Mouse (Mus musculus) MEL (cell line): ENCODE results near the gene 6330409D20Rik. TPM values are rescaled to one million over a fixed set of nuclear protein-coding genes. Genes with fewer than 3 reads are reported as not detected.

Source experiments
- DNase-seq: peaks from one replicate; pipeline ENCODE4 v3.0.0; 2011; ENCODE audit warnings: low read depth, low spot score
- H3K27ac ChIP-seq: 2 replicates; pipeline ENCODE4 v1.5.1; 2012; ENCODE audit warnings: low read depth, mild to moderate bottlenecking, control low read depth, low read length, moderate library complexity; ENCODE audit not compliant: control insufficient read depth
- H3K27me3 ChIP-seq, 2 experiments: fragments of 150-350 bp in 1 of 2; sonication (generic) in 1 of 2; 2 replicates each; pipeline ENCODE4 v1.6.1; 2012; ENCODE audit warnings: low read length in 2 of 2, mild to moderate bottlenecking in 2 of 2, improper control_type of control experiment in 1 of 2, moderate library complexity in 1 of 2; ENCODE audit not compliant: insufficient read depth in 2 of 2, control insufficient read depth in 1 of 2
- H3K36me3 ChIP-seq, 2 experiments: 2 replicates each; pipeline ENCODE4 v1.6.1; 2012 to 2014; ENCODE audit warnings: low read length in 2 of 2, improper control_type of control experiment in 1 of 2, inconsistent platforms in 1 of 2, mild to moderate bottlenecking in 1 of 2; ENCODE audit not compliant: insufficient read depth in 2 of 2, control insufficient read depth in 1 of 2
- H3K4me1 ChIP-seq, 2 experiments: fragments of 150-350 bp in 1 of 2; sonication (generic) in 1 of 2; 2 replicates each; pipeline ENCODE4 v1.6.1; 2012; ENCODE audit warnings: low read length in 2 of 2, improper control_type of control experiment in 1 of 2, mild to moderate bottlenecking in 1 of 2; ENCODE audit not compliant: insufficient read depth in 2 of 2, control insufficient read depth in 1 of 2
- H3K4me3 ChIP-seq, 2 experiments: fragments of 150-350 bp in 1 of 2; sonication (generic) in 1 of 2; 2 replicates each; pipeline ENCODE4 v1.5.1; 2012; ENCODE audit warnings: low read depth in 2 of 2, low read length in 2 of 2, mild to moderate bottlenecking in 2 of 2, moderate library complexity in 2 of 2, control low read depth in 1 of 2, improper control_type of control experiment in 1 of 2; ENCODE audit not compliant: control insufficient read depth in 1 of 2, insufficient read depth in 1 of 2
- H3K79me2 ChIP-seq: 2 replicates; pipeline ENCODE4 v1.6.1; 2012; ENCODE audit warnings: mild to moderate bottlenecking, low read length, moderate library complexity; ENCODE audit not compliant: control insufficient read depth, poor library complexity, insufficient read depth
- H3K9ac ChIP-seq: 2 replicates; pipeline ENCODE4 v1.6.1; 2012; ENCODE audit warnings: low read depth, mild to moderate bottlenecking, control low read depth, low read length, moderate library complexity; ENCODE audit not compliant: control insufficient read depth, poor library complexity, severe bottlenecking
- H3K9me3 ChIP-seq: fragments of 150-350 bp; sonication (generic); replicated peaks from 2 replicates; pipeline ENCODE4 v1.6.1; 2012; ENCODE audit warnings: mild to moderate bottlenecking, low read length, improper control_type of control experiment, moderate library complexity; ENCODE audit not compliant: insufficient read depth
- CHD2 ChIP-seq: IDR thresholded peaks from 2 replicates; pipeline ENCODE4 v1.6.1; 2011; ENCODE audit warnings: low read length, improper control_type of control experiment
- ELF1 ChIP-seq: IDR thresholded peaks from 2 replicates; pipeline ENCODE4 v1.6.1; 2014; ENCODE audit warnings: low read depth, mild to moderate bottlenecking, inconsistent platforms, low read length, improper control_type of control experiment, moderate library complexity
- EP300 ChIP-seq, 2 experiments: IDR thresholded peaks; 2 replicates each; pipeline ENCODE4 v1.6.1; 2011; ENCODE audit warnings: improper control_type of control experiment in 2 of 2, low read length in 2 of 2, low read depth in 1 of 2, mild to moderate bottlenecking in 1 of 2
- ETS1 ChIP-seq: IDR thresholded peaks from 2 replicates; pipeline ENCODE4 v1.6.1; 2012; ENCODE audit warnings: low read depth, mild to moderate bottlenecking, inconsistent platforms, low read length, improper control_type of control experiment, moderate library complexity
- JUND ChIP-seq: IDR thresholded peaks from 2 replicates; pipeline ENCODE4 v1.6.1; 2011; ENCODE audit warnings: low read depth, mild to moderate bottlenecking, improper control_type of control experiment, low read length
- KAT2A ChIP-seq: conservative IDR thresholded peaks from 2 replicates; pipeline ENCODE4 v1.6.1; 2012; ENCODE audit warnings: low read depth, low read length, improper control_type of control experiment, inconsistent platforms
- MAFK ChIP-seq: IDR thresholded peaks from 2 replicates; pipeline ENCODE4 v1.6.1; 2011; ENCODE audit warnings: low read depth, mild to moderate bottlenecking, low read length, improper control_type of control experiment, borderline replicate concordance
- MAX ChIP-seq: IDR thresholded peaks from 2 replicates; pipeline ENCODE4 v1.6.1; 2011; ENCODE audit warnings: low read length, improper control_type of control experiment
- MAZ ChIP-seq: IDR thresholded peaks from 2 replicates; pipeline ENCODE4 v1.6.1; 2012; ENCODE audit warnings: low read depth, mild to moderate bottlenecking, inconsistent platforms, low read length, improper control_type of control experiment
- MXI1 ChIP-seq: IDR thresholded peaks from 2 replicates; pipeline ENCODE4 v1.6.1; 2011; ENCODE audit warnings: mild to moderate bottlenecking, low read depth, low read length, improper control_type of control experiment
- RAD21 ChIP-seq: IDR thresholded peaks from 2 replicates; pipeline ENCODE4 v1.6.1; 2011; ENCODE audit warnings: mild to moderate bottlenecking, low read depth, low read length, improper control_type of control experiment
- RCOR1 ChIP-seq: IDR thresholded peaks from 2 replicates; pipeline ENCODE4 v1.6.1; 2012; ENCODE audit warnings: low read depth, mild to moderate bottlenecking, inconsistent platforms, low read length, improper control_type of control experiment
- TAL1 ChIP-seq: IDR thresholded peaks from 2 replicates; pipeline ENCODE4 v1.6.1; 2012; ENCODE audit warnings: mild to moderate bottlenecking, inconsistent platforms, low read length, moderate library complexity, mixed read lengths
- TBP ChIP-seq: IDR thresholded peaks from 2 replicates; pipeline ENCODE4 v1.8.0; 2011; ENCODE audit warnings: low read depth, low read length, improper control_type of control experiment
- TCF12 ChIP-seq: IDR thresholded peaks from 2 replicates; pipeline ENCODE4 v1.6.1; 2014; ENCODE audit warnings: low read depth, mild to moderate bottlenecking, inconsistent platforms, low read length, improper control_type of control experiment, moderate library complexity
- UBTF ChIP-seq: IDR thresholded peaks from 2 replicates; pipeline ENCODE4 v1.6.1; 2012; ENCODE audit warnings: low read depth, mild to moderate bottlenecking, inconsistent platforms, low read length, improper control_type of control experiment, moderate library complexity, borderline replicate concordance; ENCODE audit not compliant: insufficient read depth
- USF1 ChIP-seq: IDR thresholded peaks from 2 replicates; pipeline ENCODE4 v1.6.1; 2014; ENCODE audit warnings: low read depth, mild to moderate bottlenecking, inconsistent platforms, low read length, improper control_type of control experiment, moderate library complexity
- ZC3H11A ChIP-seq: IDR thresholded peaks from 2 replicates; pipeline ENCODE4 v1.6.1; 2012; ENCODE audit warnings: low read depth, mild to moderate bottlenecking, inconsistent platforms, low read length, improper control_type of control experiment
- polyA plus RNA-seq, 2 experiments: library from polyadenylated mRNA; stranded (reverse) in 1 of 2; unstranded in 1 of 2; fragments of >175 nt in 1 of 2; fragments of >200 nt in 1 of 2; gene quantifications; 2 replicates each; pipeline versions ENCODE4 v1.2.1 to v1.2.4; 2012; ENCODE audit warnings: low replicate concordance in 2 of 2, low read depth in 1 of 2; ENCODE audit not compliant: insufficient read length in 2 of 2, insufficient read depth in 1 of 2, missing spikeins in 1 of 2
- total RNA-seq: library from RNA; depleted of rRNA; stranded (reverse); fragments of 300-350 nt; gene quantifications from 2 replicates; pipeline ENCODE4 v1.2.3, GENCODE M21; 2012

Gene 6330409D20Rik
- total and polyA plus RNA-seq, 3 experiments, result not detected

DNA sequence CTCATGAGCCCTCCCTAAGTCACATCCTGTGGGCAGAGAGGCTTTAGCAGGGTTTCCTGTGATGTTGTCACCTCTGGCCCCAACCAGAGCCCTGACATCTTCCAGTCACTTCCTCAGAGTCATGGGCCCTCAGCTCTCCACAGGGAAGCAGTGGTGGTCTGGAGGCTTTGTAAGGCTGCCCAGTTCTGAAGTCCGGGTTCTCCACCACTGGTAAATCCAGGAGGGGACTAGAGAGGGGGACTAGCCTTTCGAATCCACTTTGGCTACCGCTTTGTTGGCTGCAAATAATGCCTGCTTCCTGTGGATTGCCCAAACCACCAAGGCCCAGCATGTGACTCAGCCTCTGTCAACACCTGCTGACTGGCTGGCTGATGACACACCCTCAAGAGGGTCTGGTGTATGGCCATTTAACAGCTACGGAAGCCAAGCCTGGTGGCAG, 25.8 kb downstream of the 6330409D20Rik start:
- peak; percentile 45; the same call in 1 of the 2 replicates for TF ChIP-seq MXI1
- no peak for TF ChIP-seq RCOR1
- 0 out of 2 replicates have a peak, but pooled peaks have one; percentile 16 for TF ChIP-seq TCF12
- peak; percentile 61 for TF ChIP-seq USF1
- peak; percentile 40; the same call in 1 of the 2 replicates for TF ChIP-seq MAX
- no peak for TF ChIP-seq ZC3H11A
- TF ChIP-seq TAL1, result peak; percentile 25; the same call in 1 of the 2 replicates
- no peak for TF ChIP-seq UBTF
- 0 out of 4 replicates have a peak, but pooled peaks of 1 of the 2 experiments have one; percentile 24 for TF ChIP-seq EP300 (IDR thresholded peaks at IDR 0.05; ENCODE audit: low read depth in 1 of 2, low read length in 2 of 2)
- peak; percentile 50; the same call in 1 of the 2 replicates for TF ChIP-seq ETS1
- no peak for TF ChIP-seq MAZ
- no peaks in the 10 kb centered on the region for H3K27me3 ChIP-seq
- peaks cover 21% of the 10 kb centered on the region for H3K79me2 ChIP-seq
- peak overlapping the region; percentile 11; the same call in 1 of the 2 replicates for H3K9ac ChIP-seq
- peak; percentile 70 for DNase-seq
- peak overlapping the region; percentile 12; the same call in 1 of the 2 replicates for H3K27ac ChIP-seq
- peaks cover 12 to 29% of the 10 kb centered on the region in 2 experiments for H3K4me1 ChIP-seq
- no peak overlapping the region for H3K4me3 ChIP-seq
- H3K36me3 ChIP-seq, result peaks cover 2 to 27% of the 10 kb centered on the region in 2 experiments
- H3K9me3 ChIP-seq, result no peaks in the 10 kb centered on the region

DNA sequence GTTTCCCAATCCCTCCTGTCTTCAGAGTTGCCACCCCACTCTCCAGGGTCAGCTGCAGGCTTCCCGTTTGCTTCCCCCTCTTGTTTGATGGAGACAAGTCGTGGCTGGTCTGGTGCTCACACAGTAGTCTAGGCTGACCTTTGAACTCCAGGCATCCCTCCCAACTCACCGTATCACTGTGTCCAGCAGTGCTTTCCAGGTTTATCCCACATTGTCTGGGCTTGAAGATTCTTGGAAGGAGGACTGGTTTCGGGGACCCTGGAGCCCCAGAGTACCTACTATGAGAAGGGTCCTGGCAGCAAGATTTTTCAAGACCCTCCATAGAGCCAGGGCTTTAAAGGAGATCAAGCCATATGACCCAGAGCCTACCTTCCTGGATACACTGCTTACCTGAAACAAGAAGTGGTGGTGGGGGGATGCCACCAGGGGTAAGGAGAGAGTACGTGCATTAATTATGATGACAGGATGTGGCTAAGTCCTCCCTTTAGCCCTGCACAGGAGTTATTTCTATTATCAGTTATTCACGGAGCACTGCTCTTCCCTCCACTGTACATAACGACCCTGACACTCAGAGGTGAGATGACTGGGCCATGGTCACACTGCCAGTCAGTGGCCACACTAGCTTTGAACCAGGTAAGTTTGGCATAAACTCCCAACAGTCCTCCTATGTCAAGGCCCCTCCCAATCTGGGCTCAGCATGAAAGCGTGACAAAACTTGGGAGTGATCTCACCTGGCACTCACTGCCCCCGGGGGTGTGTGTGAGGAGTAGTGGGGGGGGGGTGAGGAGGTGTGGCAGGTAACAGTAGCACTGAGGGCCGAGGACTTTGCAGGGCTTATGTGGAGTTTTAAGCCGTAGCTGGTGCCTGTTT, 26.5 kb downstream of the 6330409D20Rik start:
- Histone ChIP-seq H3K79me2 (peaks cover 26% of the 10 kb centered on the region), H3K4me1 (peaks cover 14 to 33% of the 10 kb centered on the region in 2 experiments), H3K9me3 (no peaks in the 10 kb centered on the region), H3K9ac (peak overlapping the region; percentile 71), H3K4me3 (peak overlapping the region in 1 of 2 experiments; percentile 45; a peak in 1 of 4 replicates), H3K36me3 (peaks cover 5 to 32% of the 10 kb centered on the region in 2 experiments), H3K27ac (peak overlapping the region; percentile 51; the same call in 1 of the 2 replicates), H3K27me3 (no peaks in the 10 kb centered on the region)
- no peak for DNase-seq
- TF ChIP-seq TCF12 (no peak), RAD21 (no peak), MAFK (no peak), MAX (no peak), KAT2A (no peak), JUND (no peak), CHD2 (no peak), ELF1 (no peak), TBP (no peak)
